Mouse (Mus musculus) large intestine, adult 2 months (tissue): ENCODE measurements around the gene Ints4. TPM values are rescaled to one million over a fixed set of nuclear protein-coding genes. Genes with fewer than 3 reads are reported as not detected.
"Not testable (repeated sequence)": the region's sequence is repeated elsewhere in the genome, so short reads cannot be mapped to it uniquely, and the experiment has no call there.

Experiments
- DNase-seq: peaks from one replicate; pipeline ENCODE4 v3.0.0-alpha.2; 2012; ENCODE audit warnings: low read depth, low spot score
- WGBS: fragments of 180-500 bp; shearing (Covaris S2); methylation state at CpG from one replicate; pipeline ENCODE4 v1.1.7; 2018; 5-methylcytosine and 5-hydroxymethylcytosine counted together
- polyA plus RNA-seq: library from polyadenylated mRNA; depleted of rRNA; stranded (reverse); fragments of >200 nt; gene quantifications from 2 replicates; pipeline ENCODE4 v1.2.3, GENCODE M21; 2012; rRNA removed

Ints4 gene
- 66.1 and 72.6 TPM in 2 replicates for polyA plus RNA-seq

- peak; percentile 94 for DNase-seq
- under 1% methylated on average over 24 of the region's 24 CpGs for WGBS
Measured at GRCm38 (mm10) chr7:97480821-97481339, at the start of gene Ints4. TSS of gene Ints4 (plus strand) at chr7:97480956.

- WGBS = 29% methylated on average over 3 of the region's 3 CpGs
- not testable (repeated sequence) for DNase-seq
Measured at GRCm38 (mm10) chr7:97433517-97433916, 47.2 kb upstream of the Ints4 start.

- no peak for DNase-seq
- 82% methylated on average over 10 of the region's 10 CpGs for WGBS
Measured at GRCm38 (mm10) chr7:97434517-97434916, 46.2 kb upstream of the Ints4 start.

- DNase-seq = no peak
Measured at GRCm38 (mm10) chr7:97438986-97439385, 41.8 kb upstream of the Ints4 start.

GRCm38 (mm10) chr7:97446171-97446925 is 34.4 kb upstream of the Ints4 start:
- DNase-seq = no peak
- 7% methylated on average over 6 of the region's 6 CpGs for WGBS

GRCm38 (mm10) chr7:97447050-97447531 is 33.7 kb upstream of the Ints4 start:
- WGBS = 16% methylated on average over 6 of the region's 6 CpGs
- no peak for DNase-seq

- WGBS = 44% methylated on average over 2 of the region's 2 CpGs
- DNase-seq = not testable (repeated sequence)
Measured at GRCm38 (mm10) chr7:97451023-97451422, 29.7 kb upstream of the Ints4 start, which contains the start of gene Kctd14. TSS of gene Kctd14 (plus strand) at chr7:97451323.

- DNase-seq = no peak
- 74% methylated on average over 6 of the region's 6 CpGs for WGBS
Measured at GRCm38 (mm10) chr7:97452196-97452595, 28.6 kb upstream of the Ints4 start.

- no peak for DNase-seq
Measured at GRCm38 (mm10) chr7:97453141-97453921, 27.4 kb upstream of the Ints4 start.

GRCm38 (mm10) chr7:97454795-97455194 is 26.0 kb upstream of the Ints4 start:
- WGBS = 64% methylated on average over 10 of the region's 10 CpGs
- DNase-seq = peak; percentile 29

More at GRCm38 (mm10) chr7:97453141-97453921, 27.4 kb upstream of the Ints4 start:
- 2% methylated on average over 27 of the region's 27 CpGs for WGBS

- WGBS = 76% methylated on average over 3 of the region's 3 CpGs
- DNase-seq = no peak
Measured at GRCm38 (mm10) chr7:97455577-97455976, 25.2 kb upstream of the Ints4 start.

GRCm38 (mm10) chr7:97473001-97473400 is 7.8 kb upstream of the Ints4 start:
- 38% methylated on average over 5 of the region's 5 CpGs for WGBS
- DNase-seq = no peak

GRCm38 (mm10) chr7:97479349-97479748 is 1.4 kb upstream of the Ints4 start:
- no peak for DNase-seq
- WGBS = 31% methylated on average over 3 of the region's 3 CpGs

- WGBS = 11% methylated on average over 3 of the region's 3 CpGs
- peak; percentile 7 for DNase-seq
Measured at GRCm38 (mm10) chr7:97480290-97480689, 466 bp upstream of the Ints4 start.

GRCm38 (mm10) chr7:97483378-97483777 is 2.6 kb downstream of the Ints4 start:
- 78% methylated on average over 2 of the region's 2 CpGs for WGBS
- no peak for DNase-seq

- 71% methylated on average over 3 of the region's 3 CpGs for WGBS
Measured at GRCm38 (mm10) chr7:97491157-97491556, 10.4 kb downstream of the Ints4 start.

GRCm38 (mm10) chr7:97492420-97492819 is 11.7 kb downstream of the Ints4 start:
- 78% methylated on average over 4 of the region's 4 CpGs for WGBS
- DNase-seq = no peak

More at GRCm38 (mm10) chr7:97491157-97491556, 10.4 kb downstream of the Ints4 start:
- no peak for DNase-seq

GRCm38 (mm10) chr7:97495052-97495451 is 14.3 kb downstream of the Ints4 start:
- DNase-seq = no peak

GRCm38 (mm10) chr7:97500555-97501209 is 19.9 kb downstream of the Ints4 start:
- 56% methylated on average over 5 of the region's 5 CpGs for WGBS
- DNase-seq = no peak

GRCm38 (mm10) chr7:97514786-97515185 is 34.0 kb downstream of the Ints4 start:
- no peak for DNase-seq
- 95% methylated on average over 1 of the region's 1 CpGs for WGBS
